Mouse (Mus musculus) limb, embryonic 12.5 days (tissue): ENCODE measurements at regions not wholly inside any gene's neighbourhood (a gene's known extent, or its start where the extent isn't known, plus 50 kb on each side); places are given as distances from the start of the nearest gene placed in this dataset.
A peak's percentile ranks its signal among the peaks of the same experiment; 100 is the strongest.

Experiments
- ATAC-seq: fragments of 200-750 bp; cut with Nextera tagmentation; 2 replicates; pipeline ENCODE4 v1.8.0; 2017; ENCODE audit warnings: low read depth, moderate TSS enrichment; ENCODE audit not compliant: insufficient number of reproducible peaks, insufficient read depth, low FRiP score, low TSS enrichment
- H3K27ac ChIP-seq: fragments of 300-500 bp; sonication (generic); 2 replicates; pipeline ENCODE4 v1.5.1; 2016; ENCODE audit warnings: mild to moderate bottlenecking, moderate library complexity
- H3K27me3 ChIP-seq: fragments of 300-500 bp; sonication (generic); 2 replicates; pipeline ENCODE4 v1.6.1; 2016; ENCODE audit warnings: mild to moderate bottlenecking, moderate library complexity
- H3K36me3 ChIP-seq: fragments of 300-500 bp; sonication (generic); 2 replicates; pipeline ENCODE4 v1.6.1; 2016; ENCODE audit warnings: mild to moderate bottlenecking, moderate library complexity
- H3K4me1 ChIP-seq: fragments of 300-500 bp; sonication (generic); replicated peaks from 2 replicates; pipeline ENCODE4 v1.6.1; 2016
- H3K4me2 ChIP-seq: fragments of 300-500 bp; sonication (generic); 2 replicates; pipeline ENCODE4 v1.6.1; 2016; ENCODE audit warnings: mild to moderate bottlenecking, moderate library complexity
- H3K4me3 ChIP-seq: fragments of 300-500 bp; sonication (generic); replicated peaks from 2 replicates; pipeline ENCODE4 v1.5.1; 2016; ENCODE audit warnings: mild to moderate bottlenecking
- H3K9ac ChIP-seq: fragments of 300-500 bp; sonication (generic); replicated peaks from 2 replicates; pipeline ENCODE4 v1.6.1; 2016; ENCODE audit warnings: mild to moderate bottlenecking, moderate library complexity
- H3K9me3 ChIP-seq: fragments of 300-500 bp; sonication (generic); 2 replicates; pipeline ENCODE4 v1.6.1; 2016; ENCODE audit warnings: mild to moderate bottlenecking, moderate library complexity
- WGBS: fragments of 180-500 bp; shearing (Covaris S2); methylation state at CpG from one replicate; pipeline ENCODE4 v1.1.7; 2016; 5-methylcytosine and 5-hydroxymethylcytosine counted together

GRCm38 (mm10) chr5:46488140-46488942 is 630.9 kb upstream of the Lcorl start:
- no peaks in the 10 kb centered on the region for H3K36me3 ChIP-seq
- ATAC-seq: no peak
- no peak overlapping the region for H3K27ac ChIP-seq
- 82% methylated on average over 6 of the region's 6 CpGs for WGBS
- no peaks in the 10 kb centered on the region for H3K9me3 ChIP-seq
- H3K9ac ChIP-seq: no peak overlapping the region
- H3K4me3 ChIP-seq: no peak overlapping the region
- H3K4me2 ChIP-seq: no peak overlapping the region
- peaks cover 7% of the 10 kb centered on the region for H3K27me3 ChIP-seq
- H3K4me1 ChIP-seq: peaks cover 7% of the 10 kb centered on the region

GRCm38 (mm10) chr5:46486740-46487326 is 629.4 kb upstream of the Lcorl start:
- WGBS: 11% methylated on average over 1 of the region's 1 CpGs
- H3K27me3 ChIP-seq: peaks cover 11% of the 10 kb centered on the region
- no peak overlapping the region for H3K9ac ChIP-seq
- H3K4me3 ChIP-seq: no peak overlapping the region
- ATAC-seq: no peak
- H3K4me1 ChIP-seq: peaks cover 7% of the 10 kb centered on the region
- no peak overlapping the region for H3K4me2 ChIP-seq
- no peaks in the 10 kb centered on the region for H3K36me3 ChIP-seq
- H3K27ac ChIP-seq: no peak overlapping the region
- no peaks in the 10 kb centered on the region for H3K9me3 ChIP-seq

DNA sequence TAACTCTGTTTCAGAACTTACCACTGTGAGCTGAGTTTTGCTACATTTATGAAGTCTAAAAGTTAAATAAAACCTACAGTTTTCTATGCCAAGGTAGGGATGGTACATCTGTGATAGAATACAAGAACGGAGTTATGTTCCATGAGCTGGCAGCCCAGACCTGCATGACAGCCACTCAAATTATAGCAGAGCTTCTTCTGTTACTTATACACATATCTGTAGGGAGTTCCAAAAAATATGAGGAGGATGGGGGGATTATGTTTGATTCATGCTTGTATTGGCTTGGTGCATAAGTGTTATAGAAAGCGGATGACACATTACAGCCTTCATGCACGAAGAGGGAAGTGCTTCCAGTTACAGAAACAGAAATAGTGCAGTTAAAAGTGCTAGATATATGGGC is 598.9 kb upstream of the Lcorl start:
- no peak overlapping the region for H3K4me3 ChIP-seq
- ATAC-seq: no peak
- no peaks in the 10 kb centered on the region for H3K27me3 ChIP-seq
- H3K9ac ChIP-seq: no peak overlapping the region
- WGBS: 89% methylated on average over 3 of the region's 3 CpGs
- no peaks in the 10 kb centered on the region for H3K9me3 ChIP-seq
- H3K4me1 ChIP-seq: no peaks in the 10 kb centered on the region
- no peak overlapping the region for H3K27ac ChIP-seq
- no peak overlapping the region for H3K4me2 ChIP-seq
- H3K36me3 ChIP-seq: no peaks in the 10 kb centered on the region

GRCm38 (mm10) chr5:46448274-46448673 is 590.9 kb upstream of the Lcorl start:
- Histone ChIP-seq H3K27me3 (peaks cover 5% of the 10 kb centered on the region; the same call in 1 of the 2 replicates), H3K4me2 (no peak overlapping the region), H3K36me3 (no peaks in the 10 kb centered on the region), H3K9ac (no peak overlapping the region), H3K27ac (no peak overlapping the region), H3K4me1 (peaks cover 9% of the 10 kb centered on the region), H3K9me3 (no peaks in the 10 kb centered on the region), H3K4me3 (no peak overlapping the region)
- WGBS: 79% methylated on average over 4 of the region's 4 CpGs
- no peak for ATAC-seq

DNA sequence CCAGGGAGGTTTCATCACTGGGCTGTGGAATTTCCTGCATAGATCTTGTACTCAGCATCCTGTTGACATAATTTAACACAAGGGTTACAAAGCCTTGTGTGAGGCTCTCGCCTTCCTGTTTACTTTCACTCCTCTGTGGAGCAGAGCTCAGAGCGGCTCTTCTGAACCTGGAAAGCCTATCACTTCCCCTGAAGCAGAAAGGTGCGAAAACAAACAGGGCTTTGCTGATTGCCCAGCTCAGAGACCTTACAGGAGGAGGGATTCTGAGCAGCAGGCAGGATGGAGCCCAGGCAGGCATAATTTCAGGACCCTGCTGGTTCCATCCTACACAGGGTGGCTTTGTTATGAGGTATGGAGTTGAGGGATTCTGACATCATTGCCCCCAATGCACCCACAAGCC is 588.4 kb upstream of the Lcorl start:
- Histone ChIP-seq H3K27me3 (peaks cover 10% of the 10 kb centered on the region), H3K27ac (no peak overlapping the region), H3K9me3 (no peaks in the 10 kb centered on the region), H3K9ac (no peak overlapping the region), H3K4me1 (peaks cover 9% of the 10 kb centered on the region), H3K4me2 (peak overlapping the region; percentile 28), H3K36me3 (no peaks in the 10 kb centered on the region), H3K4me3 (no peak overlapping the region)
- peak; percentile 64; the same call in 1 of the 2 replicates for ATAC-seq
- 18% methylated on average over 3 of the region's 3 CpGs for WGBS

DNA sequence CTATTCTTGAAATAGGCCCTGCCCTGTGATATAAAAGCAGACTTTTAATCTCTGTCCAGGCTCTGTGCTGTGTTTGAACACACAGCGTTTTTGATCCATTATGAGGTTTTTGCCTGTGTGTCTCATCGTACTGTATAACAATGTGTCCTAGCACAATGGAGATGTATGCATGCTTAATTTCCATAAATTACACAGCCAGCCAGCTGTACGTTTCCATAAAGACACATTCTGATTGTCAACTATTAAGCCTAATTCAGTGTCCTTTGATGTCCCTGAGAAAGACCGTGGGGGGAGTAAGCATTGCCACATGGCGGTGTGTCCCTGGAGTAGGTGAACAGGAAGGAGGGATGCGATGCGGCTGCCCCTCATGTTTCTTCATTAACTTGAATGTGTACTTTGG is 587.7 kb upstream of the Lcorl start:
- Histone ChIP-seq H3K9me3 (no peaks in the 10 kb centered on the region), H3K9ac (no peak overlapping the region), H3K36me3 (no peaks in the 10 kb centered on the region), H3K4me2 (peak overlapping the region; percentile 28; the same call in 1 of the 2 replicates), H3K4me3 (no peak overlapping the region), H3K4me1 (peaks cover 9% of the 10 kb centered on the region), H3K27ac (no peak overlapping the region), H3K27me3 (peaks cover 10% of the 10 kb centered on the region)
- WGBS: 23% methylated on average over 7 of the region's 7 CpGs
- no peak for ATAC-seq

GRCm38 (mm10) chr5:46443805-46444340 is 586.5 kb upstream of the Lcorl start:
- Histone ChIP-seq H3K9ac (no peak overlapping the region), H3K27me3 (peaks cover 10% of the 10 kb centered on the region), H3K4me2 (no peak overlapping the region), H3K36me3 (no peaks in the 10 kb centered on the region), H3K4me3 (no peak overlapping the region), H3K27ac (no peak overlapping the region), H3K4me1 (peaks cover 9% of the 10 kb centered on the region), H3K9me3 (no peaks in the 10 kb centered on the region)
- 11% methylated on average over 12 of the region's 12 CpGs for WGBS
- ATAC-seq: no peak

DNA sequence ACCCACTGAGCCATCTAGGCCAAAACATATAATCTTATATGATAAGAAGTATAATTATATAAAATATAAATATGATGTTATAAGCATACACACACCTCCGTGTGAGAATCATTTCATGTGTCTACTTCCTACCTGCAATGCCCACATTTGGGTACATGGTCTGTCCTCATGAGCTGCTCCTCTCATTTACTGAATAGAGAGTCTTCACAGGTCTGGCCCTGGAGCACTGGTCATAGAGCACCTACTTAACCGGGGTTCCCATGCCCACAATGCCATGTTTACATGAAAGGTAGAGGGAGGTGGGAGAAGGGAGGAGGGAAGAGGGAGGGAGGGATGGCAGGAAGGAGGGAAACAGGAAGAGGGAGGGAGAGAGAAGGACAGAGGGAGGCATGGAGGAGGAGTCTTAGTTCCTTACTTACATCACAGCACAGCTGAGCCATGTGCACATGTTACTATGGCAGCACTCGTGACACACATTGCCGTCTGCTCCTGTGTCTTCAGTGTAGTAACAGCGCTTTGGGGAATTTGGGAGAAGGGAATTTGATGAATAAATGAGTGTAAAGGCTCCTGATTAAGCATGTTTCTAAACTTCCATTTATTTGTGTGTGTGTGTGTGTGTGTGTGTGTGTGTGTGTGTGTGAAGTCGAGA is 585.3 kb upstream of the Lcorl start:
- Histone ChIP-seq H3K27ac (no peak overlapping the region), H3K4me2 (no peak overlapping the region), H3K4me3 (no peak overlapping the region), H3K4me1 (peaks cover 9% of the 10 kb centered on the region), H3K27me3 (peaks cover 5% of the 10 kb centered on the region), H3K9ac (no peak overlapping the region), H3K9me3 (no peaks in the 10 kb centered on the region), H3K36me3 (no peaks in the 10 kb centered on the region)
- no peak; the same call in 1 of the 2 replicates for ATAC-seq
- 77% methylated on average over 6 of the region's 6 CpGs for WGBS

- peaks cover 9% of the 10 kb centered on the region for H3K4me1 ChIP-seq
- H3K36me3 ChIP-seq: no peaks in the 10 kb centered on the region
- no peak overlapping the region for H3K4me2 ChIP-seq
- no peak overlapping the region for H3K27ac ChIP-seq
- no peaks in the 10 kb centered on the region for H3K9me3 ChIP-seq
- no peak overlapping the region for H3K4me3 ChIP-seq
- peaks cover 5% of the 10 kb centered on the region for H3K27me3 ChIP-seq
- no peak for ATAC-seq
- H3K9ac ChIP-seq: no peak overlapping the region
Observed at GRCm38 (mm10) chr5:46441716-46442115, 584.3 kb upstream of the Lcorl start.

- Histone ChIP-seq H3K4me1 (no peaks in the 10 kb centered on the region), H3K9me3 (no peaks in the 10 kb centered on the region), H3K4me2 (no peak overlapping the region), H3K9ac (no peak overlapping the region), H3K27me3 (no peaks in the 10 kb centered on the region), H3K36me3 (no peaks in the 10 kb centered on the region), H3K4me3 (no peak overlapping the region), H3K27ac (no peak overlapping the region)
- no peak for ATAC-seq
- 73% methylated on average over 3 of the region's 3 CpGs for WGBS
Observed at GRCm38 (mm10) chr5:46431644-46432367, 574.4 kb upstream of the Lcorl start.

DNA sequence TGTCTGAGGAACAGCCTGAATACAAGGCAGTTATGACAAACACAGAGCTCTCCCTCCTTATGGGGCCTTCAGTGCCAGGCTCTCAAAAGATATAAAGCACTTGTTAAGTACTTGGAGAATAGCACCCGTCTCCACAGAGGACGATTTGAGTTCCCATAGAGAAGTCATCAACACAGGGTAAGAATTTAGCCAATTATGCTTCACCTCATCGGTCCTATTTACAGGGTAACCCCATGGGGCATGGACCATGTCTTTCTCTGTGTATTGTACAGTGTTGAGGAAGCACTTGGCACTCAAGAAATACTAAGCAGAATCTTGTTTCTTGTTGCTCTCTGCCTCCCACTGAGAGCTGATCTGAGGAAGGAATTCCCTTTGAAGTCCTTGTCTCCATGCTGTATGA is 565.3 kb upstream of the Lcorl start:
- H3K27me3 ChIP-seq: no peaks in the 10 kb centered on the region
- H3K4me1 ChIP-seq: no peaks in the 10 kb centered on the region
- WGBS: 78% methylated on average over 3 of the region's 3 CpGs
- no peak overlapping the region for H3K4me2 ChIP-seq
- H3K9me3 ChIP-seq: no peaks in the 10 kb centered on the region
- H3K27ac ChIP-seq: no peak overlapping the region
- no peak for ATAC-seq
- H3K9ac ChIP-seq: no peak overlapping the region
- H3K4me3 ChIP-seq: no peak overlapping the region
- no peaks in the 10 kb centered on the region for H3K36me3 ChIP-seq
